Mouse (Mus musculus): Measurements from ENCODE around the gene Fmnl2. TPM values are rescaled to one million over a fixed set of nuclear protein-coding genes. Genes with fewer than 3 reads are reported as not detected.

Fmnl2 gene
- polyA plus RNA-seq, 1 experiment = 2.6 TPM

- H3K79me2 ChIP-seq (ENCODE audit: control insufficient read depth, insufficient read depth) = peaks cover 6% of the 10 kb centered on the region
- H3K79me3 ChIP-seq (ENCODE audit: low read depth) = peaks cover 2% of the 10 kb centered on the region
- H3K36me3 ChIP-seq (ENCODE audit: control insufficient read depth, insufficient read depth) = no peaks in the 10 kb centered on the region
- H3ac ChIP-seq (ENCODE audit: control insufficient read depth, insufficient read length, low read depth) = no peak overlapping the region
- H3K27me3 ChIP-seq (ENCODE audit: control insufficient read depth, insufficient read depth, insufficient read length) = no peaks in the 10 kb centered on the region
- TF ChIP-seq MAX (IDR thresholded peaks at IDR 0.05) = no peak
- TF ChIP-seq USF1 (IDR thresholded peaks at IDR 0.05; ENCODE audit: low read depth) = no peak
- TF ChIP-seq MYOG (IDR thresholded peaks at IDR 0.05; ENCODE audit: control insufficient read depth, extremely low read depth, insufficient read length) = no peak
- TF ChIP-seq CEBPB (IDR thresholded peaks at IDR 0.05; ENCODE audit: low read depth) = no peak
- TF ChIP-seq CTCF (IDR thresholded peaks at IDR 0.05; ENCODE audit: control insufficient read depth, insufficient read depth, insufficient read length) = no peak
- TF ChIP-seq FOSL1 (IDR thresholded peaks at IDR 0.05; ENCODE audit: insufficient read depth, low read length, poor library complexity, severe bottlenecking) = no peak
- TF ChIP-seq MYOD1 (IDR thresholded peaks at IDR 0.05; ENCODE audit: control insufficient read depth, insufficient read length, low read depth) = no peak
- no peak overlapping the region for H3K4me3 ChIP-seq (ENCODE audit: insufficient read depth, poor library complexity, severe bottlenecking)
These were observed 90.7 kb downstream of the Fmnl2 start for GRCm38 (mm10) chr2:52948406-52948805.

- H3K36me3 ChIP-seq (ENCODE audit: control insufficient read depth, insufficient read depth) = no peaks in the 10 kb centered on the region
- peaks cover 13% of the 10 kb centered on the region for H3K79me2 ChIP-seq (ENCODE audit: control insufficient read depth, insufficient read depth)
- no peak overlapping the region for H3K4me3 ChIP-seq (ENCODE audit: insufficient read depth, poor library complexity, severe bottlenecking)
- no peak overlapping the region for H3ac ChIP-seq (ENCODE audit: control insufficient read depth, insufficient read length, low read depth)
- H3K79me3 ChIP-seq (ENCODE audit: low read depth) = peaks cover 2% of the 10 kb centered on the region
- TF ChIP-seq MAX (IDR thresholded peaks at IDR 0.05) (no peak), USF1 (IDR thresholded peaks at IDR 0.05; ENCODE audit: low read depth) (no peak), CEBPB (IDR thresholded peaks at IDR 0.05; ENCODE audit: low read depth) (no peak), MYOG (IDR thresholded peaks at IDR 0.05; ENCODE audit: control insufficient read depth, extremely low read depth, insufficient read length) (no peak), CTCF (IDR thresholded peaks at IDR 0.05; ENCODE audit: control insufficient read depth, insufficient read depth, insufficient read length) (no peak), FOSL1 (IDR thresholded peaks at IDR 0.05; ENCODE audit: insufficient read depth, low read length, poor library complexity, severe bottlenecking) (no peak)
- H3K27me3 ChIP-seq (ENCODE audit: control insufficient read depth, insufficient read depth, insufficient read length) = no peaks in the 10 kb centered on the region
These were observed 91.9 kb downstream of the Fmnl2 start for GRCm38 (mm10) chr2:52949556-52949955.

GRCm38 (mm10) chr2:52950226-52950625, 92.6 kb downstream of the Fmnl2 start:
- Histone ChIP-seq H3K36me3 (ENCODE audit: control insufficient read depth, insufficient read depth) (no peaks in the 10 kb centered on the region), H3K4me3 (ENCODE audit: insufficient read depth, poor library complexity, severe bottlenecking) (no peak overlapping the region), H3K27me3 (ENCODE audit: control insufficient read depth, insufficient read depth, insufficient read length) (no peaks in the 10 kb centered on the region), H3ac (ENCODE audit: control insufficient read depth, insufficient read length, low read depth) (no peak overlapping the region), H3K79me2 (ENCODE audit: control insufficient read depth, insufficient read depth) (peaks cover 9% of the 10 kb centered on the region), H3K79me3 (ENCODE audit: low read depth) (peaks cover 2% of the 10 kb centered on the region)
- TF ChIP-seq USF1 (IDR thresholded peaks at IDR 0.05; ENCODE audit: low read depth) (peak; percentile 40), MAX (IDR thresholded peaks at IDR 0.05) (no peak)

GRCm38 (mm10) chr2:52952202-52952730, 94.6 kb downstream of the Fmnl2 start:
- peaks cover 2% of the 10 kb centered on the region for H3K79me3 ChIP-seq (ENCODE audit: low read depth)
- H3ac ChIP-seq (ENCODE audit: control insufficient read depth, insufficient read length, low read depth) = no peak overlapping the region
- TF ChIP-seq USF1 (IDR thresholded peaks at IDR 0.05; ENCODE audit: low read depth) (no peak), MYOD1 (IDR thresholded peaks at IDR 0.05; ENCODE audit: control insufficient read depth, insufficient read length, low read depth) (peak; percentile 17), MAX (IDR thresholded peaks at IDR 0.05) (peak; percentile 39), CEBPB (IDR thresholded peaks at IDR 0.05; ENCODE audit: low read depth) (peak; percentile 82)
- H3K27me3 ChIP-seq (ENCODE audit: control insufficient read depth, insufficient read depth, insufficient read length) = no peaks in the 10 kb centered on the region
- H3K4me3 ChIP-seq (ENCODE audit: insufficient read depth, poor library complexity, severe bottlenecking) = no peak overlapping the region
- peaks cover 9% of the 10 kb centered on the region for H3K79me2 ChIP-seq (ENCODE audit: control insufficient read depth, insufficient read depth)
- H3K36me3 ChIP-seq (ENCODE audit: control insufficient read depth, insufficient read depth) = no peaks in the 10 kb centered on the region

DNA sequence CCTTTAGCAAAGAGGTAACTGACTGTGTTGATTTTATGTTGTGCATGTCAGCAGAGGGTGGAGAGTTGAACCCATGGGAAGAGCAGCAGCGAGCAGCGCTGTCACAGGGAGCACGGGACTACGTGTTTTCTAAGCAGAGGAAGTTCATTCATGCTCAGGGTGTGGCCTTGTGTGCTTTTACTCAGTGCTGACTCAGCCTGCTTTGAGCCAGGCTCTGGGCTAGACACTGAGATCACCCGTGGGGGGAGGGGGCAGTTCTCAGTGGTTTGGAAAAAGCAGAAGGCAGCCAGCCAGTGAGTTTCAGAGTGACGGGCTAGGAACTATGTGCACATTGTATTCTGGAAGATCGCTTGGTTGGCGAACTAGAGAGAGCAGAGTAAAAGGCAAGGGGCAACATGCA, 97.4 kb downstream of the Fmnl2 start:
- no peak overlapping the region for H3ac ChIP-seq (ENCODE audit: control insufficient read depth, insufficient read length, low read depth)
- H3K79me3 ChIP-seq (ENCODE audit: low read depth) = peaks cover 2% of the 10 kb centered on the region
- peak; percentile 5 for TF ChIP-seq MYOD1 (IDR thresholded peaks at IDR 0.05; ENCODE audit: control insufficient read depth, insufficient read length, low read depth)
- TF ChIP-seq USF1 (IDR thresholded peaks at IDR 0.05; ENCODE audit: low read depth) = peak; percentile 58
- TF ChIP-seq CTCF (IDR thresholded peaks at IDR 0.05; ENCODE audit: control insufficient read depth, insufficient read depth, insufficient read length) = no peak
- TF ChIP-seq MAX (IDR thresholded peaks at IDR 0.05) = peak; percentile 85
- TF ChIP-seq CEBPB (IDR thresholded peaks at IDR 0.05; ENCODE audit: low read depth) = no peak
- no peak for TF ChIP-seq MYOG (IDR thresholded peaks at IDR 0.05; ENCODE audit: control insufficient read depth, extremely low read depth, insufficient read length)
- peak; percentile 85 for TF ChIP-seq FOSL1 (IDR thresholded peaks at IDR 0.05; ENCODE audit: insufficient read depth, low read length, poor library complexity, severe bottlenecking)
- H3K36me3 ChIP-seq (ENCODE audit: control insufficient read depth, insufficient read depth) = no peaks in the 10 kb centered on the region
- peaks cover 27% of the 10 kb centered on the region for H3K79me2 ChIP-seq (ENCODE audit: control insufficient read depth, insufficient read depth)
- no peaks in the 10 kb centered on the region for H3K27me3 ChIP-seq (ENCODE audit: control insufficient read depth, insufficient read depth, insufficient read length)
- no peak overlapping the region for H3K4me3 ChIP-seq (ENCODE audit: insufficient read depth, poor library complexity, severe bottlenecking)

- no peak for TF ChIP-seq MAX (IDR thresholded peaks at IDR 0.05)
- no peak for TF ChIP-seq USF1 (IDR thresholded peaks at IDR 0.05; ENCODE audit: low read depth)
- no peak for TF ChIP-seq FOSL1 (IDR thresholded peaks at IDR 0.05; ENCODE audit: insufficient read depth, low read length, poor library complexity, severe bottlenecking)
- no peak for TF ChIP-seq CTCF (IDR thresholded peaks at IDR 0.05; ENCODE audit: control insufficient read depth, insufficient read depth, insufficient read length)
- no peak for TF ChIP-seq MYOD1 (IDR thresholded peaks at IDR 0.05; ENCODE audit: control insufficient read depth, insufficient read length, low read depth)
- peak; percentile 58 for TF ChIP-seq CEBPB (IDR thresholded peaks at IDR 0.05; ENCODE audit: low read depth)
- no peak for TF ChIP-seq MYOG (IDR thresholded peaks at IDR 0.05; ENCODE audit: control insufficient read depth, extremely low read depth, insufficient read length)
- Histone ChIP-seq H3ac (ENCODE audit: control insufficient read depth, insufficient read length, low read depth) (no peak overlapping the region), H3K79me3 (ENCODE audit: low read depth) (no peaks in the 10 kb centered on the region)
These were observed 98.2 kb downstream of the Fmnl2 start for GRCm38 (mm10) chr2:52955831-52956230.

More at GRCm38 (mm10) chr2:52955831-52956230, 98.2 kb downstream of the Fmnl2 start:
- H3K4me3 ChIP-seq (ENCODE audit: insufficient read depth, poor library complexity, severe bottlenecking) = no peak overlapping the region
- H3K27me3 ChIP-seq (ENCODE audit: control insufficient read depth, insufficient read depth, insufficient read length) = no peaks in the 10 kb centered on the region
- H3K79me2 ChIP-seq (ENCODE audit: control insufficient read depth, insufficient read depth) = peaks cover 31% of the 10 kb centered on the region
- no peaks in the 10 kb centered on the region for H3K36me3 ChIP-seq (ENCODE audit: control insufficient read depth, insufficient read depth)
